Mouse (Mus musculus) cerebellum, adult (tissue): ENCODE results near the gene Chd5.

Experiments used
- ATAC-seq: cut with Nextera tagmentation; 2 replicates; pipeline ENCODE4 v1.9.2; 2017; ENCODE audit warnings: mild to moderate bottlenecking, moderate library complexity, mixed read lengths; ENCODE audit not compliant: insufficient number of reproducible peaks, low FRiP score, low TSS enrichment

Chd5 gene

GRCm38 (mm10) chr4:152423576-152423975, 85.1 kb downstream of the Chd5 start:
- ATAC-seq: no peak

GRCm38 (mm10) chr4:152424341-152424740, 85.9 kb downstream of the Chd5 start:
- no peak for ATAC-seq

GRCm38 (mm10) chr4:152424922-152425321, 86.5 kb downstream of the Chd5 start:
- no peak for ATAC-seq

GRCm38 (mm10) chr4:152428259-152428658, 89.8 kb downstream of the Chd5 start:
- ATAC-seq: no peak

GRCm38 (mm10) chr4:152432308-152432707, 93.9 kb downstream of the Chd5 start:
- ATAC-seq: no peak

- ATAC-seq: peak; percentile 75
These were observed 96.4 kb downstream of the Chd5 start for GRCm38 (mm10) chr4:152434836-152435235.

- ATAC-seq: peak; percentile 47; the same call in 1 of the 2 replicates
These were observed 96.8 kb downstream of the Chd5 start for GRCm38 (mm10) chr4:152435255-152435654.
